Mouse (Mus musculus): ENCODE measurements around the gene Ncl. TPM values are rescaled to one million over a fixed set of nuclear protein-coding genes. Genes with fewer than 3 reads are reported as not detected.
"Not testable (repeated sequence)": the region's sequence is repeated elsewhere in the genome, so short reads cannot be mapped to it uniquely, and the experiment has no call there.

The Ncl gene
- total RNA-seq, 2 experiments from 2014 or later, result 107 to 120 TPM

DNA sequence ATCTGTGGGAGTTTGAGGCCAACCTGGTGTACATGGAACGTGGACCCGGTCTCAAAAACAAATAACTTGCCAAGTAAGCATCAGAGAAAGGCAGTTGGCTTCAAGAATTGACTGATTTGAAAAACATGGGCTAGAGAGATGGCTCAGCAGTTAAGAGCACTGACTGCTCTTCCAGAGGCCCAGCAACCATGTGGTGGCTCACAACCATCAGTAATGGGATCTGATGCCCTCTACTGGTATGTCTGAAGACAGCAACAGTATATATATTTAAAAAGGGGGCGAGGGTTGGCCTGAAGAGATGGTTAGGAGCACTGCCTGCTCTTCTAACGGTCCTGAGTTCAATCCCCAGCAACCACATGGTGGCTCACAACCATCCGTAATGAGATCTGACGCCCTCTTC is 4.5 kb upstream of the Ncl start:
- no peak for DNase-seq
- intact Hi-C loops (cut with DNase I; ENCODE audit: low total_unique reads), result no loop called here

DNA sequence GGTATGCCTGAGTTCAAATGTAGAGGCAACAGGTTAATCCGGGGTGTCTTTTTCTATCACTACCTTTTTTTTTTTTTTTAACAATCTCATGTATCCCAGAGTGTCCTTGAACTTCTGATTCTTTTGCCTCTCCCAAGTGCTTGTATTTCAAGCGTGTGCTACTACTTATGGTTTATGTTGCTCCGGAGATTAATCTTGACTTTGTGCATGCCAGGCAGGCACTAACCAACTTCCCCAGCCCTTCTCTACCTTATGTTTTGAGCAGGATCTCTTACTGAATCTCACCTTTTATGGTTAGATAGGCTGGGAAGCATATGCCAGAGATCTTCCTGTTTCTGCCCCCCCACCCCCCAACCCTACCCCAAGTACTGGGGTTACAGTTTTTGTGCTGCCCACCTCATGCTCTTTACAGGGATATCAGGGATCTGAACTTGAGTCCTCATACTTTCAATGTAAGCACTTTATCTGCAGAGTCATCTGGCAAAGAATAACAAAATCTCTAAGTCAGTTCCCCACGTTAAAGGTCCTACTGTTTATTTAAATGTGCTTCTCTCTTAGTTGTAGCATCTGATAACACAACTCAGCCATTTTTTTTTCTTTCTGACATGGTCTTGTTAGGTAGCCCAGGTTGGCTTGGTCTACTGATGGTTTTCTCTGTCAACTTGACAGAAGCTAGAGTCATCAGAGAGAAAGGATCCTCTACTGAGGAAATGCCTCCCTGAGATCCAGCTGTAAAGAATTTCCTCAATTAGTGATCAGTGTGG is 2.8 kb upstream of the Ncl start:
- intact Hi-C loops (cut with DNase I; ENCODE audit: low total_unique reads), result no loop called here
- no peak for DNase-seq

DNA sequence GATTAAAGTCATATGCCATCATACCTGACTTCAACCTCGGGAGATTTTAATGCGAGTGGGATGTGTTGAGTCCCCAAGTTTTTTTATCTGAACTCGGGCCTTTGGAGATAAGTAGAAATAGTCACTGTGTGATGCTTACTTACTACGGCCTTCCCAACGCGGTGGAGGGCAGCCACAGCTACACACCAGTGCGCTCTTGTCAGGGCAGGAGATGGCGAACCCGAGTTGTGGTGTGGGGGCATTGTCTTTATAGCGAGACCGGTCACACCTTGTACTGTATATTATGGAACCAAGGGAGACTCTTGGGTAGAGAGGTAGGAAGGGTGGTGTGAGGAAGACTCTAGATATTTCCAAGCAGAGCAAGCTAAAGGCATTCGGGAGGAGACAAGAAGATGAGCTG is 1.2 kb upstream of the Ncl start:
- intact Hi-C loops (cut with DNase I; ENCODE audit: low total_unique reads), result no loop called here
- no peak for DNase-seq

DNA sequence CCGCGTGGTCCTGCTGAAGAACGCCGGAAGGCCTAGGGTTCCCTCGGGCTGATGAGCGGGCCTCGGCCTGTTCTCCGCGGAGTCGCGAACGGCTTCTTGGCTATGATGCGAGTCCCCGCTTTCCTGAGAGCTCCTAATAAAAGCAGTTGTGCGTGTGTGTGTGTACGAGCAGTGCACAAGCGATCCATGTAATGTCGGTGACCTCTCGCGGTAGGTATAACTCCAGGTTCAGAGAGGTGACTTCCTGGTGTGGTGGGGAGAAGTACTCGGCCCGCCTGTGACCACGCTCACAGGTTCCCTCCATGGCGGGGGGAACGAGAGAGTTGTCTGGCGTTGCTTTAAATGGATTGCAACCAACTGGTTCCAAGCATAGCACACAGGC is 589 bp upstream of the Ncl start:
- intact Hi-C loops (cut with DNase I; ENCODE audit: low total_unique reads), result no loop called here
- no peak for DNase-seq

DNA sequence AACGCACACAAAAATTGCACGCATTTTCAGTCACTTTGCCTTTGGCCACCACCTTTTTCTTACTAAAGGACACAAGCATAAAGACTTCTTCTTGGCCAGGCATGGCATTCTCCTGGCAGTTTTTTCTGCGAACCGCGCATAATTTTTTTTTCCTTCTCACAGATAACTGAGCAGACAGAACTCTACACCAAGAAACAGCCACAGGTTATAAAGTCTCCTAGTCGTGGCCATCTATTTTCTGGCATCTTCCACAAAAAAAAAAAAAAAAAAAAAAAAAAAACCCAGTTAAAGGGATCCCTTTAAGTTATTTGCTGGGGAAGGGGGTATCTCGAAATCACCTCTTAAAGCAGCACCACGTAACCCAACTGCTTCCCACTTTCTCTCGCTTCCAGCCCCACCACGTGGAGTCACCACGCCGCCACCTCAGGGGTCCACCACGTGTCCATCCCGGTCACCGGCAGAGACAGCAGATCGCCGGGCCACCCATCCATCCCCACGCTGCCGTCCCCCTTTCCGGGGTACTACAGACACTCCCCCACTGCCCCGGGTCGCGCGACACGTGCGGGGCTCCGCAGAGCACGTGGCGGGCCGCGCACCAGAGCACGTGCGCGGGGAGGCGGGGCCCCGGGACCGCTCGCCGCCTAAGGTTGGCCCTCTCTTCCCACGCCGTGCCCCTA is 833 bp downstream of the Ncl start:
- intact Hi-C loops (cut with DNase I; ENCODE audit: low total_unique reads), result no loop called here
- no peak for DNase-seq

DNA sequence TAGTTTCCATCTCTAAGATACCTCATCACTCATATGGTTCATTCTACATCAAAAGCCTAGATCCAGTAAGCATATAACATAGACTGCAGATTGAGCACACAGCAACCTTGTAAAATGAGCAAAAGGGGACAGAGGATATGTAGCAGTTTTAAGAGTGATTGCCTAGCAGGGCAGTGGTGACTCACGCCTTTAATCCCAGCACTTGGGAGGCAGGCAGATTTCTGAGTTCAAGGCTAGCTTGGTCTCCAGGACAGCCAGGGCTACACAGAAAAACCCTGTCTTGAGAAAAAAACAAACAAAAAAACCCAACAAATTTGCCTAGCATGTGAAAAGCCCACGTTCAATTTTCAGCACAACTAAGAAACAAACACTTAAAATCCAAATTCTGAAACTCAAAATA is 5.0 kb downstream of the Ncl start:
- no peak for DNase-seq
- intact Hi-C loops (cut with DNase I; ENCODE audit: low total_unique reads), result no loop called here

DNA sequence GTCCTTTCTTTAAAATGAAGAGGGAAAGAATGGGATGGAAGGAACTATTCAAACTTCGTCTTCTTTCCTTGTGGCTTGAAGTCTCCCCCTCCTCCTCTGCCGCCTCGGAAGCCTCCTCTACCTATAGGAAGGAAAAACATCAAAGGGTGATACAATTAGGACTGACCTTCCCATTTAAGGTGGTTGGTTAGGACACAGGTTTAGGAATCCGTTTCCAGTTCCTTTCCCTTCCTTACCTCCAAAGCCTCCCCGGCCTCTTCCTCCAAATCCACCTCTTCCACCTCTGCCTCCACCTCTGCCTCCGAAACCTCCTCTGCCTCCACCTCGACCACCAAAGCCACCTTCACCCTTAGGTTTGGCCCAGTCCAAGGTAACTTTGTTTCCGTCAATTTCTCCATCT is 8.6 kb downstream of the Ncl start:
- DNase-seq, result no peak
- intact Hi-C loops (cut with DNase I; ENCODE audit: low total_unique reads), result no loop called here

DNA sequence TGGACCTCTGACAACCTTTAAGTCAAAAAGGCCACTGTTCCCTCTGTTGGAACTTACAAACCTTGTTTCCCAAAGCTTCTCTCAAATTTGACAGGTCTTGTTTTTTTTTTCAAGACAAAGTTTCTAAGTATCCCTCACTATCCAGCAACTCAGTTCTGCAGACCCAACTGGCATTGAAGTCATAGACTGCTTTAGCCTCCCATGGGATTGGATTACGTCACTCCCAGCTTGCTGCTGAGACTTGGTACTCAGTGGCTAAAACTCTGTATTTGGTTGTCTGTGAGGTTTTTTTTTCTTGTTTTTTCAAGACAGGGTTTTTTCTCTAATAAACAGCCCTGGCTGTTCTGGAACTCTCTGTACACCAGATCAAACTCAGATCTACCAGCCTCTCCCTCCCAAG is 9.5 kb downstream of the Ncl start:
- DNase-seq, result no peak

DNA sequence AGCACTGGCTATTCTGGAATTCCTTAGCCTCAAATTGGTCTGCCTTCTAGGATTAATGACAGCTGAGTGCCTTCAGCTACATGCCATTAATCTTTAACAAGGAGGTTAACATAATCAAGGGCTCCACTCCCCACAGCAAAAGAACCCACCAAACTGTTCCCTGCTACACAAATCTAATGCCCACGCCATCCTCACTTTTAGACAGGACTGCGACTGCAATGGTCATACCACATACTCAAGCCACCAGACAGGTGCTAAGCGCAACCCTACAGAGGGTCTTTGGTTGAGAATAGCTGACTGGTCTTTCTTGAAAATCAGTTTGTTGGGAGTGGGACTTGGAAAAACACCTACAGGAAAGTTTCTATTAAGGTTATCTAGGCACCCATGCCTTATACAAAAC is 10.0 kb downstream of the Ncl start:
- intact Hi-C loops (cut with DNase I; ENCODE audit: low total_unique reads), result no loop called here
- DNase-seq, result no peak

More for the DNA sequence above, 9.5 kb downstream of the Ncl start:
- intact Hi-C loops (cut with DNase I; ENCODE audit: low total_unique reads), result no loop called here

DNA sequence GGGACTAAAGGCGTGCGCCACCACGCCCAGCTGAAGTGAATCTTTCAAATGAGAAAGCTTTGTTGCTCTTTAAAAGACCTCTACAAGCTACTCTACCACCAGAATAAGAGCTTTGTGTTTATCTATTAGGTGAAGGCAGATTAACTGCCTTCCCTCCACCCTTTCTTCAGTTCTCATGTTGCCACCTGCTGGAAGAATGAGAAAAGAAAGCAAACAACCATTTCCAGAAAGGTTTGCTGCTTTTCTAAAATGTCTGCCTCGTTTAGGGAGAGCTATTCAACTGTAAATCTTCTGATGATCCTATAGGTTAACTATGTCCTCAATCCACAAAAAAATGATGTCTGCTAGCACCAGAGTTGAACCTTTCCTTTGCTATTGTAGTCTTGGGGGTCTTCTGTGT is 10.4 kb downstream of the Ncl start:
- intact Hi-C loops (cut with DNase I; ENCODE audit: low total_unique reads), result no loop called here
- DNase-seq, result no peak

DNA sequence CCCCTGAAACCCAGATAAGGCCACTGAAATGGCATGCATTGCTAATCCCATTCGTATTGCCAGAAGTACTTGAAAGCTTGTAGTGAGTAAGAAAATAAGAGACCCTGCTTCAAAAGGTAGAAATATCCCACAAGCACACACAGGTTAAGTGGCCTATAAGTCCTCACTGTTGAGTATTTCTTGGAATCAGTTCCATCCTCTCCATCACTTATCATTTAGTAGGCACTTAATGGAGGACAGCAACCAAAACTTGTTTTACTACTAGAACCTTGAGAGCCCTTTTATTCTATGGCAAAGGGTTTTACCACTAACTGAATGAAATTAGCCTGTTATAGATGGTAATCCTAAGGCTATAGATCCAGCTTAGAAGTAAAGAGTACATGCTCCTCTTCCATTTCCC is 11.1 kb downstream of the Ncl start:
- no peak for DNase-seq
- intact Hi-C loops (cut with DNase I; ENCODE audit: low total_unique reads), result no loop called here

DNA sequence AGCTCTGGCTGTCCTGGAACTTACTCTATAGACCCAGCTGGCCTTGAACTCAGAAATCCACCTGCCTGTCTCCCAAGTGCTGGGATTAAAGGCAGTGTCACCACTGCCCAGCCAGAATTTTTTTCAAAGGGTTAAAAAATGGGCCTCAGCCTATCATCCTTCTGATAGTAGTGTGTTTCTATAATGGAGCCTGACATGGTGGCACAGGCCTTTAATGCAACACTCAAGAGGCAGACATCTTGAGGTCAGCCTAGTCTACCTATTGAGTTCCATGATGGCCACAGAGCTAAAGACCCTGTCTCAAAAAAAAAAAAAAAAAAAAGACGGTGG is 11.5 kb downstream of the Ncl start:
- DNase-seq, result no peak
- intact Hi-C loops (cut with DNase I; ENCODE audit: low total_unique reads), result no loop called here

DNA sequence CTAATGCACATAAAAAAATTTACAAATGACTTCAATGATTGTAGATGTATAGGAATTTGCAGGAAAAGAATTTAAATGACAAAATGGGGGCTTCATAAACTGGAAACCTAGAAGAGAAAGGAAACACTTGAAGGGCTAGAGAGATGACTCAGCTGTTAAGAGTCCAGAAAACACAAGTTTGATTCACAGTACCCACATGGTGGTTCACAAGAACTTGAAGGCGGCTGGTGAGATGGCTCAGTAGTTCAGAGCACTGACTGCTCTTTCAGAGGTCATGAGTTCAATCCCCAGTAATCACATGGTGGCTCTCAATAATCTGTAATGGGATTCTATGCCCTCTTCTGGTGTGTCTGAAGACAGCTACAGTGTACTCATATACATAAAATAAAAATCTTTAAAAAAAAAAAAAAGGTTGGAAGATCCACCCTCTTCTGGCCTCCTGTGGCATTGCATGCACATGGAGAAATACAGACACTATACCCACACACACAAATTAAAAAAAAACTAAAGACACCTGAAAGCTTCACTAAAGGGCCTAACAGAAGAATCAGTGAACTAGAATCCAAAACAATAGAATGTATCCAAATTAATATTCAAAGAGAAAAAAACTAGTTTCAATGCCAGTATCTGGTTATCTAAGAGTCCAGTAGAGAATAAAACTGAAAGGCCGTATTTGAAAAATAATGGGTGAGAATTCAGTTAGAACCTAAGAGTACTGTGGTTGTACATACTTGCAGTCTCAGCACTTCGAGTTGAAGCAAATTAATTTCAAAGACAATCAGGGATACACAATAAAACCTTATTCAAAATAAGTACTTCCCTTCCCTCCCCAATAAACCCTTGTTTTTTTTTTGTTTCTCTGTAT is 12.1 kb downstream of the Ncl start:
- DNase-seq, result no peak
- intact Hi-C loops (cut with DNase I; ENCODE audit: low total_unique reads), result no loop called here

DNA sequence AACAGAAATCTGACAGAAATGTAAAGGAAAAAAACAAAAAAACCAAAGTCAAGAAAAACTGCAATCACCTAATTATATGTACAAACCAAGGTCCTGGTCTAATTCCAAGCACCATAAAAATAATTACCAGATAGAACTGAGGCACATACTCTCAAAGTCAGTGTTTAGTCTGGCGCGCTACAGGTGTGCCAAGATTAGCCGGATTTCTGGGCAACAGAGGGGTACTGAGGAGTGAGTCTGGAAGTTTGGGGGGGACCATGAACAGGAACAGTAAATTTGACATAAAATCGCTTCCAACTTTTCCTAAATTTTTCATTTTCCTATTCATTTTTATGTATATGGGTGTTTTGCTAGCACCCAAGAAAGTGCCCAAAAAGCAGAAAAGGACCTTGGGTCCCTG is 13.2 kb downstream of the Ncl start:
- intact Hi-C loops (cut with DNase I; ENCODE audit: low total_unique reads), result no loop called here
- DNase-seq, result no peak

DNA sequence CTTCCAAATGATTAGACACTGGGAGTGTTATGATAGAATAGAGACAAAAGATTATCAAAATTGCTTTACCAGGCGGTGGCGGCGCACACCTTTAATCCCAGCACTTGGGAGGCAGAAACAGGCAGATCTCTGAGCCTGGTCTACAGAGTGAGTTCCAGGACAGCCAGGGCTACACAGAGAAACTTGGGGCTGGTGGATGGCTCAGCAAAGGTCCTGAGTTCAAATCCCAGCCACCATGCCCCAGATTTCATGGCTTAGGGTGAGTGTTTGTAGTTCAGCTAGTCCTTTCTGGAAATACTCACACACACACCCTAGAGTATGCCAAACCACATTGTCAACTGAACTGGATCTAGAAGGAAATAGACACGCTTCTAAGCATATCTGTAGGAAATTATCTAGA is 14.1 kb downstream of the Ncl start:
- DNase-seq, result no peak
- intact Hi-C loops (cut with DNase I; ENCODE audit: low total_unique reads), result no loop called here

DNA sequence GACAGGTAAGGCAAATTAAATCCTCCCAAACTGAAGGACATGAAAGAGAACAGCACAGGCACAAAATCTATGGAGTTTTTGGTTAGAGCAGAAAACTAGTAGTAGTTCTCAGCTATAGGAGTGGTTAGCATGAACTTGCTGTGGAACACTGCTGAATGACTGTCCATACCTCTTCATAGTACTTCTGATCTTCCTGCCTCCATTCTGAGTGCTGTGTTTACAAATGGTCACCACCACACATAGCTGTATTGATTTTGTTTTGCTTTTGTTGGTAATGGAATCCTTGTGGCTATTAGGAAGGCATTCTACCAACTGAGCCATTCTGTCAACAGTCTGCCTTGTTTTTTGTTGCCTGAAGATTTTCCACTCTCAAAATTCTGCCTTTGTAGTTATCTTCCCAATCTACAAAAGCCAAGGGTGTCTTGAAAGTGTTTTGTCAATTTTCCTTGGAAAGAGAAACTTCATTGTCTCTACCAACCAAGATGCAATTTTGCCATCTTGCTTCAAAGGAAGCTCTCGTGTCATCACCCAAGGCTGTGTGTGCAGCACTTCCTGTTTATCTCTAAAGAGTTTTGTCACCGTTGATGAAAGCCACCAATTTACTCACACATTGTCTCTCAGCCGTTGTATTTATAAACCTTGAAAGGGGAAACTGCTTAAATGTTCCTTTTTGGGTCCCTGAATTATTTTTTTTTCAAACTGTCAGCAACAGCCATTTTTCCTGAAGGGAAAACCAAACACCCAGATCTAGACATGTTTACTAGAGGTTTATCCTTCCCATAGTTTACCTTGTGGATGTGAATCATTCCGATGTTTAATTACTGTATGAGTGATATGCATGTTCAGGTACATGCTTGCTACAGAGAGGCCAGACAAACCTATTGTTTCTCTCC is 15.0 kb downstream of the Ncl start:
- intact Hi-C loops (cut with DNase I; ENCODE audit: low total_unique reads), result no loop called here
- no peak for DNase-seq

DNA sequence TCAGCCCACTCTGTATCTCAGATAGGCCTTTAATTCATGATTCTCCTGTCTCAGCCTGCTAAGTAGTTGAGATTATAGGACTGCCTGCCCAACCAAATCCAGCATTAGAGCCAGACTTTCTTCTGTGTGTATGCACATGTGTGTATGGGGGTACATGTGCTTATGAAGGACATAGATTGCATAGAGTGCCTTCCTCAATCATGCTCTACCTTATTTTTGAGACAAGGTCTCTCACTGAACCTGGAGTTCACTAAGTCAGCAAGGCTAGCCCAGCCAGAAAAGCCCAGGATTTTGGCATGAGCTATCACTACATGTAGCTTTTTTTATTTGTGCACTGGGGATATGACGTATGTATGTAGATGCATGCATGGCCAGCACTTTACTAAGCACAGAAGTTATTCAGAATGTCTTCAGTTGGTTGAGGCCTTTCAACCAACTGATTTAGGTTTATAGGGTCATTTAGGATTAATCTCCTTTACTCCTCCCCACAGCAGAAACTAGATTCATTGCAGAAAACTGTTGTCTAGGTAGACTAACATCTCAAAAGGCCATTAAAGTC is 16.0 kb downstream of the Ncl start:
- no peak for DNase-seq
- intact Hi-C loops (cut with DNase I; ENCODE audit: low total_unique reads), result no loop called here

DNA sequence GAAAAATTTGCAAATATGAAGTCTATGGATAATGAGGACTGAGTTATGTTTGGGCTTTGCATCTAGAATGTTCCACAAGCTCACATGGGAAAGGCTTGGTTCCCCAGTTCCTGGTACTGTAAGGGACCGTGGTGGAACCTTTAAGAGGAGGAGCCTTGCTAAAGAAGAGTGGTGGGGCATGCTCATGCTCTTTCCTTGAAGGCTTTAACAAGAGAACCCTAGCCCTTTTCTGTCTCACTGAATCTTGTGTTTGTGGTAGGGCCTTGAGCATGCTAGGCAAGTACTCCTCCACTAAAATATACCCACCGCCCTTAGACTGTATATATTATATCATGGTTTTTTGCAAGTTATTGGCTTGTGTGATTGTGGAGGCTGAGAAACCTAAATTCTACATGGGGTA is 16.8 kb downstream of the Ncl start:
- intact Hi-C loops (cut with DNase I; ENCODE audit: low total_unique reads), result no loop called here
- DNase-seq, result no peak

DNA sequence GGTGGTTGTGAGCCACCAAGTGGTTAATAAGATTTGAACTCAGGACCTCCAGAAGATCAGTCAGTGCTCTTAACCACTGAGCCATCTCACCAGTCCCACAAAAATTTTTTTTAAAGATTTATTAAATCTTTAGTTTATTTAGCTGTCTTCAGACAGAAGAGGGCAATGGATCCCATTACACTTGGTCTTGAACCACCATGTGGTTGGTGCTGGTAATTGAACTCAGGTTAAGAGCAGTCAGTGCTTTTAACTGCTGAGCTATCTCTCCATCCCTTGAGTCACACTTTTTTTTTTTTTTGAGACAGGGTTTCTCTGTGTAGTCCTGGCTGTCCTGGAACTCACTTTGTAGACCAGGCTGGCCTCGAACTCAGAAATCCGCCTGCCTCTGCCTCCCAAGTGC is 18.1 kb downstream of the Ncl start:
- DNase-seq; intact Hi-C loops (cut with DNase I; ENCODE audit: low total_unique reads): not testable (repeated sequence)

Data from gastrocnemius, postnatal 14 days (tissue).